Mouse (Mus musculus) heart, embryonic 15.5 days (tissue): Measurements from ENCODE around the gene Apoa1. TPM values are rescaled to one million over a fixed set of nuclear protein-coding genes. Genes with fewer than 3 reads are reported as not detected.

Experiments used
- ATAC-seq: fragments of 200-750 bp; cut with Nextera tagmentation; replicated peaks from 2 replicates; pipeline ENCODE4 v1.8.0; 2017; ENCODE audit warnings: low read depth, moderate TSS enrichment; ENCODE audit not compliant: insufficient number of reproducible peaks, insufficient read depth, low FRiP score
- H3K27ac ChIP-seq: fragments of 300-500 bp; sonication (generic); 2 replicates; pipeline ENCODE4 v1.5.1; 2015; ENCODE audit warnings: mild to moderate bottlenecking, inconsistent platforms
- H3K27me3 ChIP-seq: fragments of 300-500 bp; sonication (generic); 2 replicates; pipeline ENCODE4 v1.6.1; 2015; ENCODE audit warnings: inconsistent platforms
- H3K36me3 ChIP-seq: fragments of 300-500 bp; sonication (generic); 2 replicates; pipeline ENCODE4 v1.6.1; 2015; ENCODE audit warnings: mild to moderate bottlenecking, inconsistent platforms
- H3K4me1 ChIP-seq: fragments of 300-500 bp; sonication (generic); replicated peaks from 2 replicates; pipeline ENCODE4 v1.6.1; 2015; ENCODE audit warnings: inconsistent platforms
- H3K4me2 ChIP-seq: fragments of 300-500 bp; sonication (generic); 2 replicates; pipeline ENCODE4 v1.6.1; 2015; ENCODE audit warnings: inconsistent platforms, mild to moderate bottlenecking, moderate library complexity
- H3K4me3 ChIP-seq: fragments of 300-500 bp; sonication (generic); 2 replicates; pipeline ENCODE4 v1.5.1; 2015; ENCODE audit warnings: mild to moderate bottlenecking, inconsistent platforms
- H3K9ac ChIP-seq: fragments of 300-500 bp; sonication (generic); 2 replicates; pipeline ENCODE4 v1.6.1; 2015; ENCODE audit warnings: mild to moderate bottlenecking, inconsistent platforms
- H3K9me3 ChIP-seq: fragments of 300-500 bp; sonication (generic); replicated peaks from 2 replicates; pipeline ENCODE4 v1.6.1; 2016; ENCODE audit warnings: inconsistent platforms
- WGBS: fragments of 180-500 bp; shearing (Covaris S2); methylation state at CpG from one replicate; pipeline ENCODE4 v1.1.7; 2015; ENCODE audit warnings: mixed read lengths; 5-methylcytosine and 5-hydroxymethylcytosine counted together
- polyA plus RNA-seq: library from polyadenylated mRNA; unstranded; fragments of >200 nt; fragmentation: Nextera tagmentation; extraction: Ambion mirVana; gene quantifications from 2 replicates; pipeline ENCODE4 v1.2.1, GENCODE M21; 2015

The Apoa1 gene
- 3.9 and 29.5 TPM in 2 replicates for polyA plus RNA-seq

- Histone ChIP-seq H3K9me3 (no peaks in the 10 kb centered on the region), H3K27me3 (peaks cover 21% of the 10 kb centered on the region), H3K4me1 (peaks cover 13% of the 10 kb centered on the region), H3K4me3 (no peak within 1 kb of the TSS), H3K36me3 (no peaks in the 10 kb centered on the region; the same call in 1 of the 2 replicates), H3K9ac (no peak within 1 kb of the TSS), H3K27ac (no peak within 1 kb of the TSS), H3K4me2 (no peak within 1 kb of the TSS)
- WGBS = 55% methylated on average over 9 of the region's 9 CpGs
- no peak for ATAC-seq
These were observed at the start of gene Apoa1 for GRCm38 (mm10) chr9:46228491-46228890. Gene Apoa1 (plus strand): TSS chr9:46228580.

- no peak overlapping the region for H3K9ac ChIP-seq
- H3K4me1 ChIP-seq = peaks cover 10% of the 10 kb centered on the region
- no peak for ATAC-seq
- H3K9me3 ChIP-seq = no peaks in the 10 kb centered on the region
- H3K36me3 ChIP-seq = 0 out of 2 replicates have a peak, but pooled peaks cover 10% of the 10 kb centered on the region
- no peaks in the 10 kb centered on the region for H3K27me3 ChIP-seq
- H3K27ac ChIP-seq = no peak overlapping the region
- 86% methylated on average over 9 of the region's 9 CpGs for WGBS
- no peak overlapping the region for H3K4me2 ChIP-seq
- H3K4me3 ChIP-seq = no peak overlapping the region
These were observed 49.8 kb upstream of the Apoa1 start for GRCm38 (mm10) chr9:46178595-46178994.

DNA sequence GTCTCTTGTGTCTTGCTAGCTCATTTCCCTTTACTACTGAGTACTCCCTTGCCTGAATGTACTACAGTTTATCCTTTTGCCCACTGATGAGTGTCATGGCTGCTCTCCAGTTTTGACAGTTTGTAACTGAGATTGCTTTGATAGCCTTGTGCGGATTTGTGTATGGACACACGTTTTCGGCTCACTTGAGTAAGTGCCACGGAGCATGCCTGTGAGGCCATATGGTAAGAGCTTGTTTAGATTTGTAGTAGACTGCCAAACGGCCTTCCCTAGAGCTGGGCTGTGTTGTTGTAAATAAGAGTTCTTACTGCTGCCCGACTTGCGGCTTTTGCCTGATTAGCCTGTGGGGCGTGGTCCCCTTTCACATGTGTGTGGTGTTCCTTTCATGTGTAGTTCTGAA is 47.1 kb upstream of the Apoa1 start:
- no peak for ATAC-seq
- 70% methylated on average over 8 of the region's 8 CpGs for WGBS
- no peak overlapping the region for H3K4me2 ChIP-seq
- H3K9ac ChIP-seq = no peak overlapping the region
- peaks cover 16% of the 10 kb centered on the region for H3K4me1 ChIP-seq
- no peak overlapping the region for H3K4me3 ChIP-seq
- H3K27ac ChIP-seq = no peak overlapping the region
- H3K36me3 ChIP-seq = 0 out of 2 replicates have a peak, but pooled peaks cover 10% of the 10 kb centered on the region
- no peaks in the 10 kb centered on the region for H3K9me3 ChIP-seq
- no peaks in the 10 kb centered on the region for H3K27me3 ChIP-seq

DNA sequence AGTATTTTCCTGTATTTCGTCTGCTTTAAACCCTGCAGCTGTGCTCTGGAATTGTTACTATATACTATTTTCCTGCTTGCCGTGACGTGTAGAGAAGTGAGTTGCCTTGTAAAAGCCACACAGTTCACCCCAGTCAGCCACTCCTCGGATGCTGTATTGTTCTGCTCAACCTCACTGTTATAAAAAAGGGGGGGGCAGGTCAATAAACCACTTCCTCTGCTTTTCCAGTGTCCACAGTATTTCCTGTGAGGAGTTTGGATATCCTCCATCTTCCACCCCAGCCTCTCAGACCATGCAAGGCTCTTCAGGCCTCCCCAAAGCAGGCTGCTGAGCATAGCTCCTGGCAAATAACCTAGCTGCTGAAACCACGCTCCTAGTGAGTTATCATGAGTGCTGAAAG is 43.8 kb upstream of the Apoa1 start:
- WGBS = 59% methylated on average over 5 of the region's 5 CpGs
- Histone ChIP-seq H3K36me3 (no peaks in the 10 kb centered on the region), H3K9ac (no peak overlapping the region), H3K27me3 (no peaks in the 10 kb centered on the region), H3K4me1 (peaks cover 14% of the 10 kb centered on the region), H3K4me3 (no peak overlapping the region), H3K27ac (peak overlapping the region; percentile 68), H3K9me3 (no peaks in the 10 kb centered on the region), H3K4me2 (no peak overlapping the region)
- ATAC-seq = peak; percentile 64

- ATAC-seq = no peak
- no peaks in the 10 kb centered on the region for H3K27me3 ChIP-seq
- H3K36me3 ChIP-seq = no peaks in the 10 kb centered on the region
These were observed 43.2 kb upstream of the Apoa1 start for GRCm38 (mm10) chr9:46185191-46185590.

DNA sequence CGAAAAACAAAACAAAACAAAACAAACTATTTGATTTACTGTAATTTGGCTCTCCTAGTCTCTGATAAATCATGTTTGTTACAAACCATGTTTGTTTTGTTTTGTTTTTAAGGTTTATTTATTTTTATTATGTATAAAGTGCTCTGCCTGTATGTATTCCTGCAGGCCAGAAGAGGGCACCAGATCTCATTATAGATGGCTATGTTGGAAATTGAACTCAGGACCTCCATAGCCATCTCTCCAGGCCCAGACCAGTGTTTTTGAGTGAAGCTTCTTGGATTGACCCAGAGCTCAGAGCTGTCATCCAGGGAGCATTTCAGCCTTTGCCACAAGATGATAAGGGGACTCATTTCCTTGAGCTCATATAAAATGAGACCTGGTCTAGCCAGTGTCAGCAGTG is 42.0 kb upstream of the Apoa1 start:
- Histone ChIP-seq H3K9me3 (no peaks in the 10 kb centered on the region), H3K27ac (no peak overlapping the region), H3K4me2 (no peak overlapping the region), H3K4me1 (peaks cover 22% of the 10 kb centered on the region), H3K9ac (no peak overlapping the region), H3K4me3 (no peak overlapping the region), H3K36me3 (no peaks in the 10 kb centered on the region), H3K27me3 (no peaks in the 10 kb centered on the region)
- no peak for ATAC-seq
- 78% methylated on average over 1 of the region's 1 CpGs for WGBS

More at GRCm38 (mm10) chr9:46185191-46185590, 43.2 kb upstream of the Apoa1 start:
- no peak overlapping the region for H3K9ac ChIP-seq
- H3K9me3 ChIP-seq = no peaks in the 10 kb centered on the region
- H3K4me3 ChIP-seq = no peak overlapping the region
- peak overlapping the region; percentile 68 for H3K27ac ChIP-seq
- peaks cover 14% of the 10 kb centered on the region for H3K4me1 ChIP-seq
- no peak overlapping the region for H3K4me2 ChIP-seq
- WGBS = 17% methylated on average over 2 of the region's 2 CpGs

GRCm38 (mm10) chr9:46188370-46188769 is 40.0 kb upstream of the Apoa1 start:
- H3K27ac ChIP-seq = no peak overlapping the region
- H3K9ac ChIP-seq = no peak overlapping the region
- peaks cover 22% of the 10 kb centered on the region for H3K4me1 ChIP-seq
- H3K27me3 ChIP-seq = no peaks in the 10 kb centered on the region
- no peak for ATAC-seq
- H3K9me3 ChIP-seq = no peaks in the 10 kb centered on the region
- H3K4me3 ChIP-seq = no peak overlapping the region
- WGBS = 83% methylated on average over 4 of the region's 4 CpGs
- no peak overlapping the region for H3K4me2 ChIP-seq
- no peaks in the 10 kb centered on the region for H3K36me3 ChIP-seq

DNA sequence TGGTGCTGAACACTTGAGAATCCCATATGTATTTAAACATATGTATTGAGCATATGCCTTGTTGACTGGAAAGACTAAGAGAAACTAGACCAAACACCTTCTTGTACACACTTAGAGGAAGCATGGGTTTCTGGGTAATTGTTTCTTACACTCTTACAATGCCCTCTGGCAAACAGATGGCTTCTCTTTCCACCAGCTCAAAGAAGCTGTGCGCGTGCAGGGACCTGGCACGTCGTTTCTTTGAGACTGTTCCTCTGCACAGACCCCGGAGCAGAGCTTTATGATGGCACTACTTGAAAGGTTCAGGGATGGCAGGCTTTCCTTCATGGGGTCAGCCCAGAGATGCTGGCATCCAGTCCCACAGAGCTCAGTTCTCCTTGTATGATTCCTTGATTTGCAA is 39.4 kb upstream of the Apoa1 start:
- H3K4me2 ChIP-seq = no peak overlapping the region
- H3K4me3 ChIP-seq = no peak overlapping the region
- 86% methylated on average over 5 of the region's 5 CpGs for WGBS
- peaks cover 21% of the 10 kb centered on the region for H3K4me1 ChIP-seq
- no peak overlapping the region for H3K9ac ChIP-seq
- ATAC-seq = no peak
- H3K9me3 ChIP-seq = no peaks in the 10 kb centered on the region
- no peaks in the 10 kb centered on the region for H3K27me3 ChIP-seq
- H3K36me3 ChIP-seq = no peaks in the 10 kb centered on the region
- H3K27ac ChIP-seq = no peak overlapping the region

- WGBS = 84% methylated on average over 10 of the region's 10 CpGs
- no peaks in the 10 kb centered on the region for H3K27me3 ChIP-seq
- H3K36me3 ChIP-seq = no peaks in the 10 kb centered on the region
- no peak overlapping the region for H3K9ac ChIP-seq
- ATAC-seq = no peak
- no peak overlapping the region for H3K4me3 ChIP-seq
- H3K4me2 ChIP-seq = no peak overlapping the region
- H3K9me3 ChIP-seq = no peaks in the 10 kb centered on the region
- H3K27ac ChIP-seq = no peak overlapping the region
- H3K4me1 ChIP-seq = peaks cover 17% of the 10 kb centered on the region
These were observed 39.0 kb upstream of the Apoa1 start for GRCm38 (mm10) chr9:46189381-46189780.

- H3K36me3 ChIP-seq = peaks cover 14% of the 10 kb centered on the region; the same call in 1 of the 2 replicates
- H3K27ac ChIP-seq = 0 out of 2 replicates have a peak overlapping the region, but pooled peaks have one; percentile 11
- no peaks in the 10 kb centered on the region for H3K27me3 ChIP-seq
- no peaks in the 10 kb centered on the region for H3K9me3 ChIP-seq
- ATAC-seq = no peak
- WGBS = 52% methylated on average over 8 of the region's 8 CpGs
- no peak overlapping the region for H3K4me2 ChIP-seq
- no peak overlapping the region for H3K4me3 ChIP-seq
- H3K4me1 ChIP-seq = peaks cover 13% of the 10 kb centered on the region
- H3K9ac ChIP-seq = no peak overlapping the region
These were observed 37.1 kb upstream of the Apoa1 start for GRCm38 (mm10) chr9:46191234-46191633.

- WGBS = 25% methylated on average over 1 of the region's 1 CpGs
- Histone ChIP-seq H3K9ac (no peak overlapping the region), H3K27me3 (no peaks in the 10 kb centered on the region), H3K9me3 (no peaks in the 10 kb centered on the region), H3K4me2 (no peak overlapping the region), H3K4me3 (no peak overlapping the region), H3K27ac (no peak overlapping the region), H3K36me3 (peaks cover 14% of the 10 kb centered on the region; the same call in 1 of the 2 replicates), H3K4me1 (peaks cover 17% of the 10 kb centered on the region)
- ATAC-seq = no peak
These were observed 36.7 kb upstream of the Apoa1 start for GRCm38 (mm10) chr9:46191644-46192043.

DNA sequence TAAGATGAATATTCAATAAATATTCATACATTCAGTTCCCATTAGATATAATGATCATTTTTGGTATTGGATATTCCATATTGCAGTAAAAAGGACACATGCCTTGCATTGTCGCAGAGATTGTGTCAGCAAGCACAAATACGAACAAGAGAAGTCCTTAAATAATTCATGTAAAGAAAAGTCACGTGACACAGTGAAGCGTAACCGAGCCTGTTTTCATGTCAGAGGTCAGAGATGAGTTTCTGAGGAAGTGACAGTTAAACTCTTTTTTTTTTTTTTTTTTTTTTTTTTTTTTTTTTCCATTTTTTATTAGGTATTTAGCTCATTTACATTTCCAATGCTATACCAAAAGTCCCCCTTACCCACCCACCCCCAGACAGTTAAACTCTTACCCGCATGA is 35.7 kb upstream of the Apoa1 start:
- no peak for ATAC-seq
- Histone ChIP-seq H3K9ac (no peak overlapping the region), H3K4me1 (peaks cover 26% of the 10 kb centered on the region), H3K9me3 (no peaks in the 10 kb centered on the region), H3K27me3 (no peaks in the 10 kb centered on the region), H3K4me3 (no peak overlapping the region), H3K27ac (no peak overlapping the region), H3K4me2 (no peak overlapping the region), H3K36me3 (peaks cover 14% of the 10 kb centered on the region; the same call in 1 of the 2 replicates)
- 91% methylated on average over 6 of the region's 6 CpGs for WGBS
